Mouse (Mus musculus) cerebellum, postnatal 36 days (tissue): ENCODE data around the gene Fam221b.

Source experiments
- DNase-seq, 2 experiments: peaks; one replicate each; pipeline ENCODE4 v3.0.0; 2021 to 2022; ENCODE audit warnings: mixed read lengths in 2 of 2

Gene Fam221b

GRCm38 (mm10) chr4:43656339-43657109 lies 12.4 kb downstream of the Fam221b start, which contains the start of gene Hint2:
Gene Hint2, minus strand, starts transcription at chr4:43656466.
- DNase-seq, result peak; percentile 95 to 97

- DNase-seq, result no peak
Observed at GRCm38 (mm10) chr4:43655656-43656338, 13.1 kb downstream of the Fam221b start.

GRCm38 (mm10) chr4:43653161-43654015 lies 15.6 kb downstream of the Fam221b start, which contains the start of gene Spag8:
Gene Spag8, minus strand, starts transcription at chr4:43653594.
- no peak for DNase-seq

GRCm38 (mm10) chr4:43652726-43653125 lies 16.2 kb downstream of the Fam221b start:
- no peak for DNase-seq

GRCm38 (mm10) chr4:43649783-43650182 lies 19.2 kb downstream of the Fam221b start:
- DNase-seq, result no peak

- no peak for DNase-seq
Observed at GRCm38 (mm10) chr4:43640491-43640890, 28.5 kb downstream of the Fam221b start.

- DNase-seq, result no peak
Observed at GRCm38 (mm10) chr4:43640076-43640475, 28.9 kb downstream of the Fam221b start.

GRCm38 (mm10) chr4:43636751-43637150 lies 32.2 kb downstream of the Fam221b start:
- no peak for DNase-seq

- no peak for DNase-seq
Observed at GRCm38 (mm10) chr4:43634621-43635374, 34.1 kb downstream of the Fam221b start.

- DNase-seq, result no peak
Observed at GRCm38 (mm10) chr4:43633736-43634135, 35.2 kb downstream of the Fam221b start.

- DNase-seq, result no peak
Observed at GRCm38 (mm10) chr4:43633296-43633695, 35.6 kb downstream of the Fam221b start.

- DNase-seq, result peak; percentile 57 to 58
Observed at GRCm38 (mm10) chr4:43631956-43632920, 36.7 kb downstream of the Fam221b start.

GRCm38 (mm10) chr4:43631046-43631955 lies 37.6 kb downstream of the Fam221b start, which contains the start of gene Npr2:
Gene Npr2, plus strand, starts transcription at chr4:43631935.
- DNase-seq, result peak; percentile 65 to 68

- no peak for DNase-seq
Observed at GRCm38 (mm10) chr4:43630671-43631045, 38.3 kb downstream of the Fam221b start.

GRCm38 (mm10) chr4:43630030-43630581 lies 38.8 kb downstream of the Fam221b start:
- DNase-seq, result peak; percentile 81 to 92

GRCm38 (mm10) chr4:43629106-43629817 lies 39.7 kb downstream of the Fam221b start:
- peak; percentile 38 to 47 for DNase-seq

GRCm38 (mm10) chr4:43620146-43620778 lies 48.7 kb downstream of the Fam221b start:
- DNase-seq, result no peak

GRCm38 (mm10) chr4:43613060-43613730 lies 55.8 kb downstream of the Fam221b start:
- no peak for DNase-seq
